Mouse (Mus musculus) common myeloid progenitor, adult 5-6 weeks (primary cell): ENCODE results near the gene Zfp827. TPM values are rescaled to one million over a fixed set of nuclear protein-coding genes. Genes with fewer than 3 reads are reported as not detected.

Experiments used
- ATAC-seq: replicated peaks from 2 replicates; pipeline ENCODE4 v1.8.0; 2016; ENCODE audit warnings: low read depth, mild to moderate bottlenecking, moderate TSS enrichment, inconsistent platforms; ENCODE audit not compliant: poor library complexity, severe bottlenecking
- total RNA-seq: library from RNA; stranded (forward); fragments of 200-1000, 187-1606 nt; gene quantifications from 2 replicates; pipeline ENCODE4 v1.2.3, GENCODE M21; 2017

Zfp827 gene
- total RNA-seq, 1 experiment from 2014 or later = 2.3 TPM

GRCm38 (mm10) chr8:79208181-79208580 is 179.9 kb downstream of the Zfp827 start:
- no peak for ATAC-seq

- ATAC-seq = peak; percentile 12
Measured at GRCm38 (mm10) chr8:79208691-79209640, 180.7 kb downstream of the Zfp827 start.

GRCm38 (mm10) chr8:79209641-79210358 is 181.6 kb downstream of the Zfp827 start:
- peak; percentile 79 for ATAC-seq

DNA sequence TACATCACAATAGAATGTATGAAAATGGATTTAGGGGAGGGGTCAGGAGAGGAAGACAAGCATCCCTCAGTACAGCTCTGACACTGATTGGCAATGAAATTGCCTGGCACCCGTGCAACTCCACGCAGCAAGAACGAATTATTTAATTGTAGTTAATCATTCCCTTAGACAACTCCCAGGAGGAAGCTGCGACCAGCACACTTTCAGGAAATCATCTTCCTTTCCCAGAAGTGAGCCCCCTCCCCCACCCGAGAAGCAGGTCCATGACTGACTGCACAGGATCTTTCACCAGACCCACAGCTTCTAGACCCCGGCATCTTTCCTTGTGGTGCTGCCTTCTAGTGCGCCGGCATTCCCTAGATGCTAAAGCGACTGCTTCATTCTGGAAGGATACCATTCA is 183.4 kb downstream of the Zfp827 start:
- ATAC-seq = no peak

DNA sequence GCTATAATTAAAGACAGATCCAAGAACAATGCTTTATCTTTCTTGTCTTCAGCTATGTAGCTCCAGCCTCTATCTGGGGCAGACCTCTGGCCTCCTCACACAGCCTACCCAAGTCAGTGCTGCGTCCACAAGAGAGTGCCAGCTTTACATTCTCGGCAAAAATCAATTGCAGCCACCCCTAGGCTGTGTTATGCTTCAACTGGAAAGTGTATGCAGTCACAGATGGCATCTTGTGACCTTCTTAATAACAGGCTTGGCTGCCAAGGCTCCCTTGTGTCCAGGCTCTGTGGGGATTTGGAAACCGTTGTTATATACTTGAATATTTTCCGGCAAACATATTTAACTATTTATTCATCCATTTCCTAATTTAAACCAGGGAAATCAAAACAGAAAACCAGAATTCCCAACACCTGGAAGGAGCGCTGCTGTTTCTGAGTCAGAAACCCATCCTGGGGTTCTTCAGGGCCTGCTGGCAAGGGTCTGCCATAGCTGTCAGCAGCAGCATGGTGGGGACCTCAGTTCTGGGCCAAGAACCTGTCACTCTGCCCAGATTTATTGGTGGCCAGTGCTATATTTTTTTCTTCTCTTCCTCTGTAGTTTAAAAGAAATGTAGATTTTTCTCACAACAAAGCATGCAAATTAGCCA is 194.0 kb downstream of the Zfp827 start:
- ATAC-seq = no peak

DNA sequence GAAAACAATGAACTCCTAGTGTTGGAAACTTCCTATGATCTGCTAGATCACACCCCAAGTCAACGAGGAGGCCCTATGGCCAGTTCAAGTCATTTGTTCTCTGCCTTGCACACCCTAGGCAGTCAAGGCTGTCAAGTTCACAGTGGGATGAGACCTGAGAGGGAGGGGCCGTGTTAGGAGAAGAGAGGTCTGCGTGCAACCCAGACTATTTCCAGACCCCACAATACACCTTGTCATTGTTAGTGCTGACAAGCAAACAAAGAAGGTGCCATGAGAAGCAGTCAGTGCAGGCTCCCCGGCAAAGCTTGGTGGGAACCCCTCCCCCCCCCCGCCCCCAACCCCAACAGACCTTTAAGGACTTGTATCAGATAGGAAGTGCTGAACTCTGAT is 194.5 kb downstream of the Zfp827 start:
- ATAC-seq = no peak

- no peak for ATAC-seq
Measured at GRCm38 (mm10) chr8:79224363-79224762, 196.1 kb downstream of the Zfp827 start.

- ATAC-seq = peak; percentile 90
Measured at GRCm38 (mm10) chr8:79225586-79225985, 197.3 kb downstream of the Zfp827 start.

DNA sequence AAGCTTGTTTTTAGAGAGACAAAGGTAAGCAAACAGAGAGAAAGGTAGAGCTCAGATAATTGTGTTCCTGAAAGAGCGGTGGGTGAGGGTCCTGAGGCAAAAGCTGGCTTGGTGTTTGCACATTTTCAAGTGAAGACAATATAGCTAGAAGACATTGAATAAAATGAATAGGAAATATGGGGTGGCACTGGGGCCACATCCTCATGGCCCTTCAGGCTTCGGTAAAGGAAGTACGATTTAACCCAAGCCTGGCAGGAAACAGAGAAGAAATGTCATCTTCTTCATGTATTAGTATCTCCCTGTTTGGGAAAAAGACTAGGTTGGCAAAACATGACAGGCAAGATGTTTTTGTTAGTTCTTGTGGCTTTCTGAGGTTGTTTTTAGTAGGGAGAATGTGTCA is 197.8 kb downstream of the Zfp827 start:
- ATAC-seq = 0 out of 2 replicates have a peak, but pooled peaks have one; percentile 33

DNA sequence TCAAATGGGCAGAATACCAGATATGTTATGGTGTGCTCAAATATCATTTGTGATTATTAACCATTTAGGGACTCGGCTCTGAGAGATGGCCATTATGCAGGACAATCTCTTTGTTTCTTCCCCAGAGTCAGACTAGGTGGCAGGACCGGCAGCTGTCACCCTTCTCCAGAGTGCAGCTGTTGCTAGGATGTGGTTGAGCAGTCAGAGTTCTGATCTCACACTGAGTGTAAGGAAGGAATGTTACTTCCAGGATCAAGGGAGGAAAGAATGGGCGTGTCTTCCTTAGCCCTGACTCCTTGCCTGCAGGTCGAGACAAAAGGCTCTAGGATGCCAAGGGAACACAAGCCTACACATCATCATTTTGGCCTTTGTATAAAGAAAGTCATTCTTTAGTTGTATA is 199.0 kb downstream of the Zfp827 start:
- ATAC-seq = no peak

- ATAC-seq = no peak
Measured at GRCm38 (mm10) chr8:79227916-79228315, 199.7 kb downstream of the Zfp827 start.

DNA sequence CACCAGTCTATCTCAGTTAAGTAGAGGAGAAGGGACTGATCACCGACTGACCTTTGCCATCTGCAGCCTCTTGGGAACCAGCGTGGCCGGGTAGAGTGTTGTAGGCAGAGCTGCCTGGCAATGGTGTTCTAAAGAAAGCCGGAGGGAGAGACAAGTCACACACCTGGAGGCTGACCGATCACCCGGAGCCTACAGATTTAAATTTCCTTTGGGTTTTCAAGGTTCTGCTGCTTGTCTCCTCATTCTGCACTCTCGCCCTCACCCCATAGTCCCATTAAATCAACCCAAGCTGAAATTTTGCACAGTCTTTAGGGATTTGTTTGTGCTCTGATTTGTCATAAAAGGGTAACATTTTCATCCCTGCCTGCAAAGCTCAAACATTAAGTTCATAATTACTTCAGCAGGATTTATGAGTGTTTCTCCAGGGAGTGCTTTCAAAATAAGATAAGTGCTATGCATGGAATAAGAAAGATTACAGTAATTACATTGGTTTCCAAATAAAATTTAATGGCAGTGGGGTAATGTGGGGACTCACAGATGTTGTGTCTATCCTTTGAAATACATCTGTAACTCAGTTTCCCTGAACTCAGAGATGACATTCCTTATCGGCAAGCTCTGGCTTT is 201.1 kb downstream of the Zfp827 start:
- no peak for ATAC-seq

DNA sequence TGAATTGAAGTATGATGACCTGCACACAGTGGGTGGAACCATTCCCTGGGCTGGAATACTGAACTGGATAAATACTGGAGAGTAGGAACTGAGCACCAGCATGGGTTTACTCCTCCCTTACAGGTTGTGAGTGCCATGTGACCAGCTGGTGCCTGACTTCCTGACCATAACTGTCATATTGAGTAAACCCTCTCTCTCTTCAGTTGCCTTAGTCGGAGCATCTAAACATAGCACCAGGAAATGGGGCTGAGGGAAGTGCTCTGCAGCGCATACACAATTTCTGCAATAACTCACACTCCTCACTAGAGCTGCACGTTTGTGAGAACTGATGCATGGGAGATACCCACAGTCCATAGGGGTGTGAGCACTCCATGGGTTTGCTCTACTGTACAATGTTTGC is 211.1 kb downstream of the Zfp827 start:
- peak; percentile 63 for ATAC-seq

DNA sequence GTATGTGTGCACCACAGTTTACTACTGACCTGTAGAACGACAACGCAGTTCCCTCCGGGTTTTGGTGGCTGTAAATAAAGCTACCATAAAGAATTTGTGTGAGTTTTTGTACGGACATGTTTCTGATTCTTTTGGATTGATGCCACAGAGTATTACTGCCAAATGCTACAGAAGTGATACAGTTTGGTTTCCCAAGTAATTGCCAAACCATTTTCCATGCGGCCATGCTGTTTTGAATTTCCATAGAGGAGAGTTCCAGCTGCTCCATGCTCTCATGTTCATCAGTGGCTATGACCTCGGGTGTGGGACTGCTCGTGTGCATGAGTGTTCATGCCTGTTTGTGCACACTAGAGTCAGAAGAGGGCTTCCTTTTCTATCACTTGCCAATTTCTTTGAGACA is 211.8 kb downstream of the Zfp827 start:
- no peak for ATAC-seq

Other genes starting within 250 kb of the Zfp827 start
- 138 and 180 TPM in 2 replicates for gene Lsm6, start 207.3 kb upstream of the Zfp827 start, total RNA-seq
- not detected in 2 replicates for gene 1700011L22Rik, start 220.1 kb downstream of the Zfp827 start, total RNA-seq